Mouse (Mus musculus): ENCODE results near the gene C1qtnf6. TPM values are rescaled to one million over a fixed set of nuclear protein-coding genes. Genes with fewer than 3 reads are reported as not detected.

C1qtnf6 gene
- polyA plus RNA-seq, 1 experiment = 1.9 TPM

- H3K27ac ChIP-seq (ENCODE audit: insufficient read depth, low read depth, low read length) = no peak overlapping the region
- 0 out of 2 replicates have a peak, but pooled peaks cover 2% of the 10 kb centered on the region for H3K4me1 ChIP-seq (ENCODE audit: control insufficient read depth, insufficient read depth, low read length)
- TF ChIP-seq POLR2A (IDR thresholded peaks at IDR 0.05; ENCODE audit: borderline replicate concordance, low read depth, low read length) (no peak), CTCF (IDR thresholded peaks at IDR 0.05; ENCODE audit: low read depth, low read length) (no peak)
- H3K4me3 ChIP-seq (ENCODE audit: insufficient read depth, low read length) = no peak overlapping the region
Measured at GRCm38 (mm10) chr15:78532566-78533345, 1.5 kb upstream of the C1qtnf6 start.

GRCm38 (mm10) chr15:78531901-78532469 lies 769 bp upstream of the C1qtnf6 start:
- Histone ChIP-seq H3K27ac (ENCODE audit: insufficient read depth, low read depth, low read length) (no peak overlapping the region), H3K4me3 (ENCODE audit: insufficient read depth, low read length) (peak overlapping the region; percentile 45), H3K4me1 (ENCODE audit: control insufficient read depth, insufficient read depth, low read length) (0 out of 2 replicates have a peak, but pooled peaks cover 2% of the 10 kb centered on the region)
- no peak for TF ChIP-seq POLR2A (IDR thresholded peaks at IDR 0.05; ENCODE audit: borderline replicate concordance, low read depth, low read length)
- peak; percentile 91 for TF ChIP-seq CTCF (IDR thresholded peaks at IDR 0.05; ENCODE audit: low read depth, low read length)

GRCm38 (mm10) chr15:78531451-78531720 lies 170 bp upstream of the C1qtnf6 start:
- TF ChIP-seq CTCF (IDR thresholded peaks at IDR 0.05; ENCODE audit: low read depth, low read length) = no peak
- no peak for TF ChIP-seq POLR2A (IDR thresholded peaks at IDR 0.05; ENCODE audit: borderline replicate concordance, low read depth, low read length)
- Histone ChIP-seq H3K27ac (ENCODE audit: insufficient read depth, low read depth, low read length) (no peak overlapping the region), H3K4me3 (ENCODE audit: insufficient read depth, low read length) (no peak overlapping the region), H3K4me1 (ENCODE audit: control insufficient read depth, insufficient read depth, low read length) (0 out of 2 replicates have a peak, but pooled peaks cover 2% of the 10 kb centered on the region)

GRCm38 (mm10) chr15:78530141-78530540 lies 1.1 kb downstream of the C1qtnf6 start:
- Histone ChIP-seq H3K27ac (ENCODE audit: insufficient read depth, low read depth, low read length) (no peak overlapping the region), H3K4me3 (ENCODE audit: insufficient read depth, low read length) (no peak overlapping the region), H3K4me1 (ENCODE audit: control insufficient read depth, insufficient read depth, low read length) (0 out of 2 replicates have a peak, but pooled peaks cover 2% of the 10 kb centered on the region)

GRCm38 (mm10) chr15:78529428-78529990 lies 1.7 kb downstream of the C1qtnf6 start:
- Histone ChIP-seq H3K4me1 (ENCODE audit: control insufficient read depth, insufficient read depth, low read length) (0 out of 2 replicates have a peak, but pooled peaks cover 2% of the 10 kb centered on the region), H3K4me3 (ENCODE audit: insufficient read depth, low read length) (no peak overlapping the region), H3K27ac (ENCODE audit: insufficient read depth, low read depth, low read length) (no peak overlapping the region)
- TF ChIP-seq CTCF (IDR thresholded peaks at IDR 0.05; ENCODE audit: low read depth, low read length) (no peak), POLR2A (IDR thresholded peaks at IDR 0.05; ENCODE audit: borderline replicate concordance, low read depth, low read length) (no peak)

More at GRCm38 (mm10) chr15:78530141-78530540, 1.1 kb downstream of the C1qtnf6 start:
- no peak for TF ChIP-seq CTCF (IDR thresholded peaks at IDR 0.05; ENCODE audit: low read depth, low read length)
- no peak for TF ChIP-seq POLR2A (IDR thresholded peaks at IDR 0.05; ENCODE audit: borderline replicate concordance, low read depth, low read length)

GRCm38 (mm10) chr15:78528726-78529411 lies 2.3 kb downstream of the C1qtnf6 start:
- no peak for TF ChIP-seq CTCF (IDR thresholded peaks at IDR 0.05; ENCODE audit: low read depth, low read length)
- 0 out of 2 replicates have a peak, but pooled peaks cover 2% of the 10 kb centered on the region for H3K4me1 ChIP-seq (ENCODE audit: control insufficient read depth, insufficient read depth, low read length)
- H3K27ac ChIP-seq (ENCODE audit: insufficient read depth, low read depth, low read length) = no peak overlapping the region
- no peak overlapping the region for H3K4me3 ChIP-seq (ENCODE audit: insufficient read depth, low read length)

GRCm38 (mm10) chr15:78527973-78528372 lies 3.2 kb downstream of the C1qtnf6 start:
- no peak for TF ChIP-seq CTCF (IDR thresholded peaks at IDR 0.05; ENCODE audit: low read depth, low read length)
- TF ChIP-seq POLR2A (IDR thresholded peaks at IDR 0.05; ENCODE audit: borderline replicate concordance, low read depth, low read length) = no peak
- Histone ChIP-seq H3K4me3 (ENCODE audit: insufficient read depth, low read length) (no peak overlapping the region), H3K4me1 (ENCODE audit: control insufficient read depth, insufficient read depth, low read length) (0 out of 2 replicates have a peak, but pooled peaks cover 2% of the 10 kb centered on the region), H3K27ac (ENCODE audit: insufficient read depth, low read depth, low read length) (no peak overlapping the region)

- Histone ChIP-seq H3K4me3 (ENCODE audit: insufficient read depth, low read length) (no peak overlapping the region), H3K4me1 (ENCODE audit: control insufficient read depth, insufficient read depth, low read length) (0 out of 2 replicates have a peak, but pooled peaks cover 2% of the 10 kb centered on the region), H3K27ac (ENCODE audit: insufficient read depth, low read depth, low read length) (no peak overlapping the region)
- no peak for TF ChIP-seq CTCF (IDR thresholded peaks at IDR 0.05; ENCODE audit: low read depth, low read length)
- no peak for TF ChIP-seq POLR2A (IDR thresholded peaks at IDR 0.05; ENCODE audit: borderline replicate concordance, low read depth, low read length)
Measured at GRCm38 (mm10) chr15:78524163-78524562, 7.1 kb downstream of the C1qtnf6 start.

- no peak for TF ChIP-seq POLR2A (IDR thresholded peaks at IDR 0.05; ENCODE audit: borderline replicate concordance, low read depth, low read length)
- no peak for TF ChIP-seq CTCF (IDR thresholded peaks at IDR 0.05; ENCODE audit: low read depth, low read length)
- H3K4me3 ChIP-seq (ENCODE audit: insufficient read depth, low read length) = no peak overlapping the region
- no peak overlapping the region for H3K27ac ChIP-seq (ENCODE audit: insufficient read depth, low read depth, low read length)
- H3K4me1 ChIP-seq (ENCODE audit: control insufficient read depth, insufficient read depth, low read length) = no peaks in the 10 kb centered on the region
Measured at GRCm38 (mm10) chr15:78521892-78522291, 9.3 kb downstream of the C1qtnf6 start.

All from bone marrow macrophage, adult 2 months (primary cell).